Mouse (Mus musculus) liver, embryonic 13.5 days (tissue): Measurements from ENCODE around the gene Tmc7. TPM values are rescaled to one million over a fixed set of nuclear protein-coding genes. Genes with fewer than 3 reads are reported as not detected.
A peak's percentile ranks its signal among the peaks of the same experiment; 100 is the strongest.

Experiments used
- ATAC-seq: fragments of 200-750 bp; cut with Nextera tagmentation; 2 replicates; pipeline ENCODE4 v1.8.0; 2017; ENCODE audit warnings: low read depth, mild to moderate bottlenecking, moderate number of reproducible peaks, moderate library complexity
- DNase-seq: peaks from one replicate; pipeline ENCODE4 v3.0.0; 2022
- H3K27ac ChIP-seq: fragments of 300-500 bp; sonication (generic); 2 replicates; pipeline ENCODE4 v1.5.1; 2015; ENCODE audit warnings: moderate library complexity, mild to moderate bottlenecking, inconsistent platforms
- H3K27me3 ChIP-seq: fragments of 300-500 bp; sonication (generic); 2 replicates; pipeline ENCODE4 v1.6.1; 2015; ENCODE audit warnings: mild to moderate bottlenecking, inconsistent platforms
- H3K36me3 ChIP-seq: fragments of 300-500 bp; sonication (generic); 2 replicates; pipeline ENCODE4 v1.6.1; 2015; ENCODE audit warnings: mild to moderate bottlenecking, inconsistent platforms
- H3K4me1 ChIP-seq: fragments of 300-500 bp; sonication (generic); replicated peaks from 2 replicates; pipeline ENCODE4 v1.6.1; 2015; ENCODE audit warnings: inconsistent platforms
- H3K4me2 ChIP-seq: fragments of 300-500 bp; sonication (generic); 2 replicates; pipeline ENCODE4 v1.6.1; 2015; ENCODE audit warnings: inconsistent platforms, mild to moderate bottlenecking, moderate library complexity
- H3K4me3 ChIP-seq: fragments of 300-500 bp; sonication (generic); replicated peaks from 2 replicates; pipeline ENCODE4 v1.5.1; 2015; ENCODE audit warnings: mild to moderate bottlenecking, inconsistent platforms
- H3K9ac ChIP-seq: fragments of 300-500 bp; sonication (generic); 2 replicates; pipeline ENCODE4 v1.6.1; 2015; ENCODE audit warnings: mild to moderate bottlenecking, inconsistent platforms
- H3K9me3 ChIP-seq: fragments of 300-500 bp; sonication (generic); replicated peaks from 2 replicates; pipeline ENCODE4 v1.6.1; 2016; ENCODE audit warnings: inconsistent platforms
- WGBS: fragments of 180-500 bp; shearing (Covaris S2); methylation state at CpG from one replicate; pipeline ENCODE4 v1.1.7; 2015; ENCODE audit not compliant: insufficient replicate concordance; 5-methylcytosine and 5-hydroxymethylcytosine counted together
- polyA plus RNA-seq: library from polyadenylated mRNA; unstranded; fragments of >200 nt; fragmentation: Nextera tagmentation; extraction: Ambion mirVana; gene quantifications from 2 replicates; pipeline ENCODE4 v1.2.1, GENCODE M21; 2015

The Tmc7 gene
- polyA plus RNA-seq, 1 experiment from 2014 or later: 0.18 TPM

DNA sequence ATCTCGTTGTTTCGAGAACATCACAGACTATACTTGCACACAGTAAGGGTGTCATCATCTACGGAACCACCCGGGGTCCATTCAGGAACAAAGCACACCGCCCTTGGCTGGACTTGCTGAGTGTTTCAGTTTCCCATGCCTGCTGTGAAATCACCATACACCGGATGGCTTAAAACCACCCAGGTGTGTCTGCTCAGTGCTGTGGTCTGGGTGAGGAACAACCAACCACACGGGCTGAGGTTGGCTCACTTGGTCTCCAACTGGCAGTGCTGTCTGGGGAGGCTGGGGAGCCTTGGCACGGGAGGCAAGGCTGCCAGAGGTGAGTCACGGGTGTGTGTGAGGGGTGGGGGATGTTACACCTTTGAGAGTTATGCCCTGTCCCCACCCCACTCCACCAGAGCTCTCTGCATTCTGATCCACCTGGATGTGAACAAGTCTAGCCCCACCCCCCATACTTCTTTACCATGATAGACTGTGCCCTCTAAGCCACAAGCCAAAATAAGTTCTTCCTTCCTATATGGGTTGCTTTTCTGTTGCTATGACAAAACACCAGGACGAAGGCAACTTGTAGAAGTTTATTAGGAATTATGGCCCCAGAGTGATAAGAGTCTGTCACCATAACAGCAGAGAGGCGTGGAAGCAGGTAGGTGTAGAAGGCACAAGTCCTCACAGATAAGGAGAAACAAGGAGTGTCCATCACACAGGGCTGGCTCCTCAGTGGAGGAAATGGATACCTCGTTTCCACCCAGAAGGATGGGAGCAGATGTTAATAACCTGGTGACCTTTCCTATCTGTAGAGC, 85.4 kb downstream of the Tmc7 start:
- no peaks in the 10 kb centered on the region for H3K27me3 ChIP-seq
- no peaks in the 10 kb centered on the region for H3K4me1 ChIP-seq
- ATAC-seq (no peak), DNase-seq (no peak)
- H3K4me2 ChIP-seq: no peak overlapping the region
- 55% methylated on average over 12 of the region's 12 CpGs for WGBS
- H3K4me3 ChIP-seq: no peak overlapping the region
- H3K27ac ChIP-seq: no peak overlapping the region
- H3K9me3 ChIP-seq: no peaks in the 10 kb centered on the region
- H3K36me3 ChIP-seq: no peaks in the 10 kb centered on the region
- no peak overlapping the region for H3K9ac ChIP-seq

DNA sequence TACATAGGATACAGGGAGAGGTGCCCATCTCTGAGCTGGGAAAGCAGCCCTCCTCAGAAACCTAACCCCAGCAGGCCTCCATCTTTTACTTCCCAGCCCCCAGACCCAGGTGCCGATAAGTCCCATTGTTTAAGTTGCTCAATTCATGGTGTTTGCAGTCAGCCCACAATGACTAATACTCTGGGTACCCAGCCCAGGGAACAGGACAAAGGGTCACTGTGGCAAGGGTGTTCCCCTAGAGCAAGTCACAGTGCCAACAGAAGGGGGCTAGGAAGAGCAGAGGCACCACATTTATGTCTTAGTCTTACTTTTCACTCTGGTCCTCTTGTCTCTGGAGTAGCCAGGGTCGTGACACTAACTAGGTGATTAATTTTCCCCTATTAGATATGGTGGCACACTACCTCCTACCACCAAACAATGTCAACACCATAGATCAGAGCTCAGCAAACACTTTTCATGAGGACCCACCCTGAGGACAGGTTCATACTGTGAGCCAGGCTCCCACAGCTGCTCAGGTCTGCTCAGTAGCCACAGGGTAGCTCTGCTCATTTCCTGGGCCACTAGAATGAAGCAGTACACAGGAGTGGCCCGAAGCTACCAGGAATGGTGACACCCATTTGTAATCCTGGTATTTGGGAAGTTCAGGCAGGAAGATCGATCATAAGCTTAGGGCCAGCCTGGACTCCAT, 89.5 kb downstream of the Tmc7 start:
- peaks cover 31% of the 10 kb centered on the region for H3K27me3 ChIP-seq
- DNase-seq: no peak
- WGBS: 55% methylated on average over 4 of the region's 4 CpGs
- H3K27ac ChIP-seq: no peak overlapping the region
- H3K36me3 ChIP-seq: peaks cover 1% of the 10 kb centered on the region; the same call in 1 of the 2 replicates
- H3K4me1 ChIP-seq: peaks cover 16% of the 10 kb centered on the region
- no peaks in the 10 kb centered on the region for H3K9me3 ChIP-seq
- ATAC-seq: no peak
- H3K4me3 ChIP-seq: no peak overlapping the region
- H3K4me2 ChIP-seq: no peak overlapping the region
- no peak overlapping the region for H3K9ac ChIP-seq

DNA sequence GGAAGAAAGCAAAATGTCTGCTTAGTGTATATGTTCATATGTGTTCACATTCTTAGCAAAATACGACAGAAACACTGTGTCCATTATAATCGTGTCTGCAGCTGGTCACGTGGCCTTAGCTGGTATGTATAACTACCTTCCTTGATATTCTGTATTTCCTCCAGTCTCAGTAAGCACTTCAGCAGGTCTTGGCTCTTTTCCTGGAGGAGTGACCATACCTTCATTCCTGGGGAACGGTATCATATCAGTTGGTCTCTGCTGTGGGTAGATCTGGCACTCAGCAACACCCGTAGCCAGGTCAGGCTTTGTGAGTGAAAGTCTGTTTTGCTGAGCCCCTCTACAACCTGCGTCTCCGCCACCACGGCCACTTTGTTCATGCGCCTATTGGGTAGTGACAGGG, 90.6 kb downstream of the Tmc7 start:
- DNase-seq: no peak
- H3K27me3 ChIP-seq: peaks cover 41% of the 10 kb centered on the region
- H3K4me1 ChIP-seq: peaks cover 27% of the 10 kb centered on the region
- no peak overlapping the region for H3K4me3 ChIP-seq
- H3K27ac ChIP-seq: no peak overlapping the region
- no peak overlapping the region for H3K4me2 ChIP-seq
- H3K9me3 ChIP-seq: no peaks in the 10 kb centered on the region
- H3K9ac ChIP-seq: no peak overlapping the region
- 73% methylated on average over 9 of the region's 9 CpGs for WGBS
- ATAC-seq: no peak
- peaks cover 10% of the 10 kb centered on the region for H3K36me3 ChIP-seq

DNA sequence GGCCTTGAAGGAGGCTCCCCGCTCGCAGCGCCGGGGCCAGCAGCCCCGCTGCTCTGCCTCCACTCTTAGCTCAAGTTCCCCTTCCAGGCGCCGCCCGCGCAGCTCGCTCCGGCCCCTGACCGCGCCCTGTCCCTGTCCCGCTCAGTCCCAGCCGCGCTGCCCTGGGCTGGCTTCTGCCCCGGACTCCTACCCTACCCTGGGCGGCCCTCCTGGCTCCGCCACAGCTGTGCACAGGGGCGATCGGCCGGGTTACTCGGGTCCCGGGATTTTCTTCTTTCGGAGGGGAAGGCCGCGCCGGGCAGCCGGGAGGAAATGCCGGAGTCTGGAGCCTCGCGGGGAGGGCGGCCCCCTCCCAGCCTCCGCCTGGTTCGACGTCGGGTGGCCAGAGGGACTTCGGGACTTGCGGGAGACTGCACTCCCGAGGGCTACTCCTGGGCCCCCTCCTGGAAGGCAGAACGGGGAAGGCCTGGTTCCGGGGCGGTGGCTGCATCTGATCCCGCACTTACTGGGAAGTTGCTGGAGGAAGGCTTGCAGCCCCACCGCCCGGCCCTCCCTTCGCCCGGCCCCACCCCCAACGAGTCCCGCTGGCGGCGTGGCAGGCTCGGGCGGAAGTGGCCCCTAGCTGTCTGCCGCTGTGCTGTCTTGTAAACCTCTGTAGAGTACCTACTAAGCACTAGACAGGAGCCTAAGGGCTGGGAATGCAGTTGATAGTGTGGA, 92.9 kb downstream of the Tmc7 start, which contains the start of gene Itpripl2:
Itpripl2 (minus strand) TSS at position 545 of the 717 bp plus-strand sequence.
- Histone ChIP-seq H3K9ac (peak within 1 kb of the TSS; percentile 76), H3K27me3 (peaks cover 41% of the 10 kb centered on the region), H3K9me3 (no peaks in the 10 kb centered on the region), H3K27ac (peak within 1 kb of the TSS; percentile 77), H3K36me3 (peaks cover 10% of the 10 kb centered on the region), H3K4me3 (peak within 1 kb of the TSS; percentile 64), H3K4me1 (peaks cover 33% of the 10 kb centered on the region), H3K4me2 (peak within 1 kb of the TSS; percentile 68)
- ATAC-seq: peak; percentile 74
- DNase-seq: peak; percentile 27
- under 1% methylated on average over 52 of the region's 55 CpGs for WGBS

DNA sequence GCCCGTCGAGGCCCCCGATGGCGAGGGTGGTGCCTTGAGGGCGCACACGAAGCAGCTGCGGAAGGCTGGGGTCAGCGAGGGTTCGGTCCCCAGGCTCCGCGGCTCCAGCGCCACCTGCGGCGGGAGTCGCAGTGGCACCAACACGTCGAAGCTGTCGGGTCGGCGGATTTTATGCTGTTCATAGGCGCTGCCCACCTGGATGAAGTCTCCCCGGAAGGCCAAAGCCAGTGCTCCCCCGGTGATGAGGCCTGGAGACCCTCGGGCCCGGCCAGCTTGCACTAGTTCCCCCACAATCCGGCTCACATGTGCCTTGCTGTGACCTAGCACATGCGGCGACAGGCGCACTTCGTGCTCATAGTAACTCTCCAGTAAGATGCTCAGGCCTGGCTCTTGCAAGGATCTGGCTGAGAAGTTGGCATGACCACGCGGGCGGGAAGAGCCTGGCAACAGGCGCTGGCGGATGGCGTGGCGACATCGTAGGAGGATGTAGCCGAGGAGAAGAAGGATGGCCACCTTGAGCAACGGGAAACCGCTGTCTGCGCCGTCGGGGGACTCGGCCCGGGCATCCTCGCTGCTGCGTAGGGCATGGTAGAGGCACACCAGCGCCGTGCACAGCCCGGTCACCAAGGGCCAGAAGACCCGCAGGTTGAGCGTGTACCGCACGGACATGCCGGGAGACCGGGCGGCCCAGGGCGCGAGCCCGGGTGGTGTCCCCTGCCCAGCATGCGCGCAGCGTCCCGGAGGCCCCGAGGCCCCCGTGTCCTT, 93.7 kb downstream of the Tmc7 start:
- no peaks in the 10 kb centered on the region for H3K9me3 ChIP-seq
- DNase-seq (no peak), ATAC-seq (no peak; the same call in 1 of the 2 replicates)
- peak overlapping the region; percentile 77 for H3K27ac ChIP-seq
- H3K9ac ChIP-seq: peak overlapping the region; percentile 76
- H3K4me3 ChIP-seq: peak overlapping the region; percentile 64
- H3K4me2 ChIP-seq: peak overlapping the region; percentile 68
- H3K4me1 ChIP-seq: peaks cover 33% of the 10 kb centered on the region
- WGBS: 12% methylated on average over 67 of the region's 67 CpGs
- H3K27me3 ChIP-seq: peaks cover 41% of the 10 kb centered on the region
- H3K36me3 ChIP-seq: peaks cover 10% of the 10 kb centered on the region

DNA sequence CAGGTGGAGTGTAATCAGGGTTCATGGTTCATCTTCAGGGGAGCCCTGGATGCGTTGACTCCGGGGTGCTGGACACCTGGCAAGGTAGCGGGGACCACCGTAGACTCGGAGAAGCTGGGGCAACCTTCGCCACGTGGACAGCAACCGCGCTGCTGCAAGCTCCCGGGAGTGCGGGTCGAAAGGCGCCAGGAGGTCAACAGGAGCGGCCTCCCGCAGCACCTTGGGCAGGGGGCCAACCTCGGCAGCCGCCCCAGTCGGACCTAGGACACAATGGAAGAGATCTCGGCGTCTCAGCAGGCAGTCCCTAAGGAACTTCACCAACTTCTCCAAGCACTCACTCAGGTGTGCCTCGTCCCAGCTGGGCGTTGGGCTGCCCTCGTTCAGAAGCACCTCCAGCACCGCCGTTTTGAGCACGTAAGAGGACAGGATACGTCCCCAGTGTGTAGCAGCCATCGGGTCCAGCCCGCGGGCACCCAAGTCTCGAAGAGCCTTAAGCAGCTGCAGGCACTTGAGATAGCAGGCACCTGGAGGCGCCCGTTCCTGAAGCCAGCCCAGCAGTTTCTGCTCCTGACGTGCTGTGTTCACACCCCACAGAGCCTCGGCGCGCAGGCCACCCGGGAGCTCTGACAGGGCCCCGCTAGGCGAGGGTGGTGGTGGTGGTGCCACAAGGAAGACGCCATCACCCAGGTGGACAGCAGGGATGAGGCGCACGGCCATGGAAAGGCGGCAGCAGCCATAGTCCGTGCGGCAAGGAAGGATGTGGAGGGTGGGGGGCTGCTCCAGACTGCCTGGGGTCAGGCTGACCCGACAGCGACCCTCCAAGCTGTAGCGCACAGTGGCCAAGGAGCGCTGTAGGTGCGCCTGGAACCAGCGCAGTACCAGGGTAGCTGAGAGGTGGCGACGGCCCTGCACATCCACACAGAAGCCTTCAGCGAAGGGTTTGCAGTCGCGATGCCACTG, 94.5 kb downstream of the Tmc7 start:
- H3K4me1 ChIP-seq: peaks cover 33% of the 10 kb centered on the region
- H3K4me3 ChIP-seq: peak overlapping the region; percentile 64
- ATAC-seq (no peak), DNase-seq (no peak)
- H3K4me2 ChIP-seq: peak overlapping the region; percentile 68
- H3K9ac ChIP-seq: 0 out of 2 replicates have a peak overlapping the region, but pooled peaks have one; percentile 6
- peaks cover 41% of the 10 kb centered on the region for H3K27me3 ChIP-seq
- peaks cover 10% of the 10 kb centered on the region for H3K36me3 ChIP-seq
- WGBS: 59% methylated on average over 57 of the region's 57 CpGs
- no peak overlapping the region for H3K27ac ChIP-seq
- no peaks in the 10 kb centered on the region for H3K9me3 ChIP-seq

DNA sequence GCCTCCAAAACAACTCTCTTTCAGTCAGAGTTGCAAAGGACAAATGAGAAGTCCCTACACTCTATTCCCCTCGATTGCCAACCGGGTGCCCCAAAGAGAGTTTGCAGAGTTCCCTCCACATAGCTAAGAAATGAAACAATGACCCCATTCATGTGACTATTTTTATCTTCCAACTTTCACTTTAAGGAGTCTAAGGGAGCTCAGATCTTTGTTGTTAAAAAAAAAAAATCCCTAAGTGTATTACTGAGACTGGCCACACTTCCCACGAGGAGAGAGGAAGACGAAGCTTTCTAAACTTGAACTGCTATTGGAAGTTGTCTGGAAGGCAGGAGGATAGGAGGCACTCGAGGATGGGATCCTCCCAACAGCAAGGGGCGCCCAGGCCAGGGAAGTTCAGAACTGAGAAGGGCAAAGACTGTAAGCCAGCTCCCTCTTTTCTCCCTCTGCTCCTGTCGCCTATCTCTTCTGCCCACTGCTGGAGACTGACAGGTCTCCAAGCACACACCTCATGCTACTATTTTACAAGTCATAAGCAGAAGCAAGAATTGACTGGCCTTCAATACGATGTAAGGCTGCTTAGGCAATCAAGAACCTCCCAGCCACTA, 96.4 kb downstream of the Tmc7 start:
- H3K4me2 ChIP-seq: peak overlapping the region; percentile 33
- no peak overlapping the region for H3K27ac ChIP-seq
- peaks cover 38% of the 10 kb centered on the region for H3K27me3 ChIP-seq
- H3K4me1 ChIP-seq: peaks cover 33% of the 10 kb centered on the region
- H3K4me3 ChIP-seq: no peak overlapping the region
- no peak overlapping the region for H3K9ac ChIP-seq
- peaks cover 10% of the 10 kb centered on the region for H3K36me3 ChIP-seq
- no peak for DNase-seq
- H3K9me3 ChIP-seq: no peaks in the 10 kb centered on the region
- 35% methylated on average over 8 of the region's 8 CpGs for WGBS
- no peak for ATAC-seq

DNA sequence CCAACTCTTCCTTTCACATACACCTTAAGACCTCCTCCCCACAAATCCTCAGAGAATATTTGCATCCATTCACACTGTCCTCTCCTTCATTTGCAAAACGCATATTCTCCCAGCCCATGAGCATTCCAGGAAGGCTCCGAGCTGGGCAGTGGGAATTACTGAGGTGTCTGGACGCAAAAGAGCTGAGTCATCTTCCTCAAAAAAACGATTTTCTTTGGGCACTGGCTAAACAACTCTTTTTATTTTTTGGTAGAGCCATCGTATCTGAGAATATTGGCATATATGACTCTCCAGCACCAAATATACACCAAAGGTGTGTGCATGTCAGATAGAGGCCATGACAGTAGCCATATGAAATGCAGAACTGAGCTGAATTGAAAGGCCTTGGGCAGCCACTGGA, 97.6 kb downstream of the Tmc7 start:
- H3K4me2 ChIP-seq: no peak overlapping the region
- H3K9ac ChIP-seq: no peak overlapping the region
- peaks cover 10% of the 10 kb centered on the region for H3K36me3 ChIP-seq
- H3K4me3 ChIP-seq: no peak overlapping the region
- no peak for DNase-seq
- no peak for ATAC-seq
- no peak overlapping the region for H3K27ac ChIP-seq
- peaks cover 28% of the 10 kb centered on the region for H3K4me1 ChIP-seq
- no peaks in the 10 kb centered on the region for H3K9me3 ChIP-seq
- peaks cover 28% of the 10 kb centered on the region for H3K27me3 ChIP-seq
- WGBS: 60% methylated on average over 5 of the region's 5 CpGs
